Mouse (Mus musculus) olfactory bulb, adult 2 months (tissue): ENCODE measurements around the gene Nupr1l.

ENCODE experiments used
- CTCF ChIP-seq: fragments of 200-500 bp; IDR thresholded peaks from 2 replicates; pipeline ENCODE4 v1.5.1; 2012; ENCODE audit warnings: low read depth, mild to moderate bottlenecking, low read length, moderate library complexity; ENCODE audit not compliant: insufficient read depth
- POLR2A ChIP-seq: fragments of 200-500 bp; IDR thresholded peaks from 2 replicates; pipeline ENCODE4 v1.6.1; 2012; ENCODE audit warnings: mild to moderate bottlenecking, low read depth, low read length, moderate library complexity; ENCODE audit not compliant: insufficient read depth

GRCm38 (mm10) chr5:129907775-129908174 lies 565 bp upstream of the Nupr1l start:
- TF ChIP-seq CTCF = no peak
- no peak for TF ChIP-seq POLR2A
